Mouse (Mus musculus): Measurements from ENCODE around the gene Gar1. TPM values are rescaled to one million over a fixed set of nuclear protein-coding genes. Genes with fewer than 3 reads are reported as not detected.
A peak's percentile ranks its signal among the peaks of the same experiment; 100 is the strongest.

Gar1 gene
- total RNA-seq (2021): 10 to 100 TPM; 38.8 to 48.7 TPM
- long read RNA-seq, experiment 1, transcript Gar1-201 (7 exons, 1,271 nt): major isoform, 17 of 24 reads
- long read RNA-seq, experiment 1, partial matches to known transcripts: 3 of 24 reads
- long read RNA-seq, experiment 1, other reads (novel, unspliced or antisense): 4 of 24 reads
- long read RNA-seq, experiment 2, transcript Gar1-201 (7 exons, 1,271 nt): major isoform, 6 of 22 reads
- long read RNA-seq, experiment 2, partial matches to known transcripts: 5 of 22 reads
- long read RNA-seq, experiment 2, other reads (novel, unspliced or antisense): 11 of 22 reads

DNA sequence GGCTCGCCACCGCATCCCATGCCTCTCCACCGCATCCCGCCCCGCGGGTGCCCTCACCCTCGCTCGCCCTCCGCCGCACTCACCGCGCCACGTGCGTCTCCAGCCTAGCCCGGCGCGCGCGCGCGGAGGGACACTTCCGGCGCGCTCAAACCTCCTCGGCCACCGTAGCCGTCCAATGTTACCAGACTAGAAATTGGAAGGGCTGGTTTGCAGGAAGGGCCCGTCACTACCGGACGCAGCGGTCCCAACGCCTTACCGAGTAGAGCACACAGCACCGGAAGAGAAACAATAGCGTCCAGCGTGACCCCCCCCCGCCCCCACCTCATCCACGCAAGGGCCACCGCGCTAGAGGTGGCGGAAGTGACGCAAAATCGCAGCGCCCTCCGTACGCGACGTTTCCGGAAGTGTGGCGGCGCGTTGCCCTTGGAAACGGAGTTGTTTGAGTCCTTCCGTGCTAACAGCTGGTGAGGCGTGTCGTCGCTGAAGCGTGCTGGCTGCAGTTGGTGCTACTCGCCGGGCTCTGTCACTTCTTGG lies at the start of gene Gar1:
Gar1 (minus strand) TSS at position 362 of the 534 bp plus-strand sequence.
- peak; percentile 85 to 97 for DNase-seq (ENCODE audit: low spot score in 2 of 2)

DNA sequence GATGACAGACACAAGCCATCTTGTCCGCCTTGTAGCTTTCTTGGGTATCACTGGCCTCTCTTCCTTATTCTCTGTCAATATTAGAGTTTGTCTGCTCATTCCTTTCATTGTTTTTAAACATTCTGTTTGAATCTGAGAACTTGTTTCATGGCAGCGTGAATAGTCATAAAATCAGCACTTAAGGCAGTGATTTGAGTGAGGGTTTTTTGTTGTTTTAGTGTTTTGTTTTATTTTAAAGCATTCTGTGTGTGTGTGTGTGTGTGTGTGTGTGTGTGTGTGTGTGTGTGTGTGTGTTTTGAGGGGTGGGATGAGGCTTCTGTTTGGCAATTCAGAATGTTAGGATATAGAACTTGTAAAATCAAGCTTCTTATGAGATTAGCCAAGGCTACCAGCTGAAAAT lies 48.7 kb upstream of the Gar1 start:
- no peak for DNase-seq (ENCODE audit: low spot score in 2 of 2)

DNA sequence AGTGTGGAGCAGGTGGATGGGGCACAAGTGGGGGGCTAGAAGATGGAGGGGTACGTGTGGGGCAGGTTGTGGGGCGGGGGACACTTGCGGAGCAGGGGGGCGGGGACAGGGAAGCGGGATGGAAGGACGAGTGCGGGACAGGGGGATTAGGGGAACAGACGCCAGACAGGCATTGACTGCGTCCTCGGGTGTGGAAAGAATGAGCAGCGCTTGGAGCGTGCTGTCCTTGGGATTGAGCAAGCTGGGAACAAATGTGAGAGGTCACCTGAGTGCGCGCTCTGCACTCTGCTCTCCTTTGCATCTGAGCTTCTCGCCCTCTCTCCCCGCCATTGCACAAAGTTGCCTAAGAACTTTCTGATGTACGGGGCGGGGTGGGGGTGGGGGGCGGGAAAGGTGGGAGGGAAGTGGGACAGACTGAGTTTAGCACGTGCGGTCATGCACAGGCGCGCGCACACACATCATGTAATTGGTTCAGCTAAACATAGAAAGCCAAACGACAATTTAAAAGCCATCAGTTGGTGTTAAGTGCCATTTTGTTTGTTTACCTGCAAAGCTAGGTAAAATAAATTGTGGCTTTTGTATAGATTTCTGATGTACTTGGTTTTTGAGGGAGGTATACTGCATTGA lies 48.0 kb upstream of the Gar1 start:
- DNase-seq (ENCODE audit: low spot score in 2 of 2): peak in 1 of 2 experiments; percentile 11

DNA sequence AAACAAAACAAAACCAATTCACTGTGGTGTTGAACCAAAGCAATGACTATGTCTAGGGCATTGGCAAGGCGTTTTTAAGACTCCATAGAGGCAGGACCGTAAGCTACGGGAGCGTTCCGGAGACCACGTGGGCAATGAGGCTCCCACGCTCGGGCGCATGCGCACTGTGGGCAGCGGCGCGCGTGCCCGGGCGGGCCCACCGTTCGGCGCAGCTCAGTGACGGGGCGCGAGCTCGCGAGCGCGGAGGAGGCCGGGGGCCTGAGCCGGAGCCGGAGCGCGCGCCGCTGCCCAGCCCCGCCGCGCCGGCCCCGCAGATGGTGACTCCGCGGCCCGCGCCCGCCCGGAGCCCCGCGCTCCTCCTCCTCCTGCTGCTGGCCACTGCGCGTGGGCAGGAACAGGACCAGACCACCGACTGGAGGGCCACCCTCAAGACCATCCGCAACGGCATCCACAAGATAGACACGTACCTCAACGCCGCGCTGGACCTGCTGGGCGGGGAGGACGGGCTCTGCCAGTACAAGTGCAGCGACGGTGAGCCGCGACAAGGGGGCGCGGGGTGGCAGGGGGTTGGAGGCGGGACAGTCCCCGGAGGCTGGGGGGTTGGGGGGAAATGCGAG lies 47.3 kb upstream of the Gar1 start, which contains the start of gene Pla2g12a:
Pla2g12a (plus strand) TSS at position 202 of the 617 bp plus-strand sequence.
- DNase-seq (ENCODE audit: low spot score in 2 of 2): peak; percentile 90

DNA sequence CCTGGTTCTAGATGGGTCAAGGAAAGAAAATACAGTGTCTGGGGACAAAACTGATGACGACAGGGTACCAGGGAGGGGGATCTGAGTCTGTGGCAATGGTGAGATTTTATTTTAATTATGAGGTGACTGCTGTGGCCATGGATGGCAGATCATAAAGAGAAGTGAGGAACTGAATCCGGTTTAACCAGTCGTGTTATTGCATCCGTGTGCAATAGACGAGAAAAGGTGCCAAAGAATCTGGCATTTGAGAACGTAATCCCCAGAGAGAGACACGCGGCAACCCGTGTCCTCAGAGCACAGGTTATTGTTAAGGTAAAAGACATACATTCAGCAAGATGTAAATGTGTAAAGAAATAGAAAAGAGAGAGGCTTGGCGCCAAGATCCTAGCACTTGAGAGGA lies 46.1 kb upstream of the Gar1 start:
- DNase-seq (ENCODE audit: low spot score in 2 of 2): no peak

DNA sequence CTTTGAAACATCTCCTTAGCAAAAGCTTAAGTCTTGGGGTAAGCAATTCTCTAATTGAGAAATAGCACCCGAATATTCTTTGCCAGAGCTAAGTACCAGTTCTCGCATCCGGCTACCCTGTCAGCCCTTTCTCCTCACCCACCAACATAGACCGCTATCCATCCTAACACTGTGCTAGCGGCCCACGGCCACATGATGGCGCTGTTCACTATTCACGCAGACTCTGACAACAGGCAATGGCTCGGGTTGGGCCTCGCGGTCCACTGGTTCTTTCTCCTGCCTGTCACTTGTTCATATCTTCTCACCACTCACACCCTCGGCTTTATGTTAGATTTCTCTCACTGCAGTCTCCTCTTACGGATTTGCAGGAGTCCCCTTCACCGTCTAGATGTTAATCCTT lies 32.5 kb upstream of the Gar1 start:
- DNase-seq (ENCODE audit: low spot score in 2 of 2): peak; percentile 27 to 29

DNA sequence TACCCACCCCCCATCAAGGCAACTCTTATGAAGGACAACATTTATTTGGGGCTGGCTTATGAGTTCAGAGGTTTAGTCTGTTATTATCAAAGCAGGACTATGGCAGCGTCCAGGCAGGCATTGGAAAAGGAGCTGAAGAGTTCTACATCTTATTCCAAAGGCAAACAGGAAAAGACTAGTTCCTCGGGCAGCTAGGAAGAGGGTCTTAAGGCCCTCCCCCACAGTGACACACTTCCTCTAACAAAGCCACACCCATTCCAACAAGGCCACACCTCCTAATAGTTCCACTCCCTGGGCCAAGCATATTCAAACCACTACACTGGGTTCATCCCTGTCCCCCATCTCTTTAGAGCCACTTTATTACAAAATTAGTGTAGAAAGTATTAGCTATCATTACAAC lies 31.4 kb upstream of the Gar1 start:
- no peak for DNase-seq (ENCODE audit: low spot score in 2 of 2)

DNA sequence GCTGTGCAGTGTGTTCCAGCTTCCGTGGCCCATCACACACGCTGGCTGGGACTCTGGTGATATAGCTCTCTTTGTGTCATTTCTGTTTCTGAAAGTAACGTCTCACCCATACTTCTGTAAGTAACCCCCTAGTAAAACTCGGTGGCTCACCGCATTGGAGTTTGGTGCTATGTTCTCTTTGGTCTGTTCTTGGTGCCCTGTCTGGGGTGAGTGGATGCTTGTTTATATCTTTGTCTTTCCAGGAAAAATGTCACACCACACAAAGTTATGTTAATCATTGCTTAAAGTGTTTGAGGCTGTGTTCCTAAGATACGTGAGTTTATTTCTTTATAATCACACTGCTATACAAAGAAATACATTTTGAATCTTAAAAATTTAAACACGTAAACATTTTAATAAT lies 15.7 kb upstream of the Gar1 start:
- DNase-seq (ENCODE audit: low spot score in 2 of 2): no peak

DNA sequence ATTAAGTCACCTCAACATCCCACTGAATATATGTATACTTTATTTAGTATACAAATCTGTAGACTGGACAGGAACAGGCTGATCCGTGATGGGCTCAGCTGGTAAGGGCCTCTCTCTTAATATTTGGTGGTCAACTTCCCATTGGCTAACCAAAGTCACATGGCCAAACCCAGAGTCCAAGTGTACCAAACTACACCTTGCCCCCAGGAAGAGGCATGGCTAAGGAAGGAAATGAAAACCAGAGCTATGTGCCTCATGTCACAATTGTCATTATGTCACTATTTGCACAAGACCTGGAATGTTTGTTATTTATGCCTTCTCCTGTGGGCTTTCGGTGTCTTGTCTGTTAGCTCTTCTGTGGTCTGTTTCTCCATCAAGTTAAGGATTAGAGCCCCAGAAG lies 14.7 kb upstream of the Gar1 start:
- no peak for DNase-seq (ENCODE audit: low spot score in 2 of 2)

DNA sequence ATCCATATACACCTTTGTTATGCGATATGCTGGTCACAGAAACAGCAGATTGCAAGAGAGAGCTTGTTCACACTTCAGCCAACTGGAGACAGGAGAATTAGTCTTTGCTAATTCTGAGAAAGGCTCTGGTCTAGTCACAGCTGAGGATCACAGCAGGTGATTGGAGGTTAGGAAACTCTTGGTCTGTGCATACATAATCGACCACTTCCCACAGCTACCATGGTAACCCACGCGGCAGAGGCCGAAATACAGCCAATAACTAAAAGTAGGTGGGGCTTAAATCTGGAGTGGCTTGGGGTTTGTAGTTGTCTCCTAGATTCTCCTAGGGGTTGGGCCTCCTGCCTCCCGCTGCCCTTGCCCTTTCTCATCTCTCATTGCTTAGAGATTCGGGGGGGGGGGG lies 6.8 kb upstream of the Gar1 start:
- DNase-seq (ENCODE audit: low spot score in 2 of 2): no peak

DNA sequence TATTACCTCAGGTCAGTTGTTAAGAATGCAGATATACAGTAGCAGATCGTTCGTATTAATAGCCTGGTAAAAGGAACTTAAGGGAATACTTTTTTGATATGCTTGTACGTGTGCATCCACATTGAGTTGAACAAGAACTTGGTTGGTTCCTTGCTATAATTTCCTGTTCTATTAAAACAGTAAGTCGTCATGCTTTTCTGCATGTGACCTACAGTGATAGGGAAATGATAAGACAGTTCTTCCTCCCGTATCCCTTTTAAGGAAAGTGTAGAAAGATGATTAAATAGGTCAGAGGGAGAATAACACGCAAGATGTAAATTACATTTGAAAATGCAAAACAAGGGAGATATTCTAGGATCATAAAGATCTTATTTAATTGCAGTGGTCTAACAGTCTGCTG lies 5.8 kb upstream of the Gar1 start:
- DNase-seq (ENCODE audit: low spot score in 2 of 2): no peak

DNA sequence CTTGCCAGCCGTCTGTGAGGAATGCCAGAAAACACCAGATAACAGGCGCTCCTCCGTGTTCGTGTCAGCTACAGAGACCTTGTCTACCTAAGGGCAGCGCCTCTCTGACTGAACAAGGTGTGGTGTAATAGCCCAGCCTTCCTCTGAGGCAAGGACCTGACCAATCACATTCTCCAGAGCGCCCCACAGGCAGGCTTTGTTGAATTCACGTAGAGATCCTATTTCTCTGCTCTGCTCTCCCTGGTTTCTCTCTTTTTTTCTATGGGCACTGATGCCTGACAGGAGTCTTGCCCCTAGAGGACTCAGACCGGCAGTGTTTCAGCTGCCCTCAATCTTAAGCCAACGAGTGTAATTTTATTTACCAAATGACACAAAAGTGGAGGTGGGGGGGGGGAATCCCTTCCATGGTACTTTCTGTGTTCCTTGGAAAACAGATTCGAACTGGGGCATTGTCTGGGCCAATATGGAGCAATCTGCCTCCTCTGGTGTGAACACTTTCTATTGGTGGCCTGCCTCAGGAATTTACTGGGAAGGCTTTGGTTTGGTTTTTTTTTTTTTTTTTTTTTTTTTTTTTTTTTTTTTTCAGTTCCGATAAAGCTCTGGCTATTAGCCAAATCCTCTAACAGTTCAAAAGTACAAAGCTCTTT lies 5.0 kb upstream of the Gar1 start:
- DNase-seq (ENCODE audit: low spot score in 2 of 2): no peak

DNA sequence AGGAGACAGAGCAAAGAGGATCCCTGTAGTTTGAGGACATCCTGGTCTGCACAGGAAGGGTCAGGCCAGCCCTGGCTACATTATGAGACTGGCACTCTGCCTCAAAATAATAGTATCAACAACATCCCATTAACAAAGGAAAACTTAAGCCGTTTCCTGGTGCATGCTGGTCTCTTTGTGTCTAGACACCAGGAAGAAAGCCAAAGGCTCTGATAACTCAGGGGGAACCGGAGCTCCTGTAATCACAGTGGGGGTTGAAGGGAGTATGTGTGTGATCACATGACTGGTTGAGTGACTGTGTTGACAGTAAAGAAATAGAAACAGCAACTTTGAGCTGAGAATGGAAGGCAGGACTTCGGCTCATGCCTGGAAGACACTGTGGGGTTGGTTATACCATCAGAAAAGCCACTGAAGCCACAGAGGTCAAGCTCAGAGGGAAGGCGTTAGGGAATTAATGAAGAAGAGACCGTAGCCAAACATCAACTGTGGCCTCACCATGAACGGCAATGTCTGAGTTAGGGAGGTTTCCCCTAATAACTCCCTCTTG lies 4.3 kb upstream of the Gar1 start, which contains the start of gene Cfi:
Cfi (plus strand) TSS at position 497 of the 547 bp plus-strand sequence.
- DNase-seq (ENCODE audit: low spot score in 2 of 2): no peak

DNA sequence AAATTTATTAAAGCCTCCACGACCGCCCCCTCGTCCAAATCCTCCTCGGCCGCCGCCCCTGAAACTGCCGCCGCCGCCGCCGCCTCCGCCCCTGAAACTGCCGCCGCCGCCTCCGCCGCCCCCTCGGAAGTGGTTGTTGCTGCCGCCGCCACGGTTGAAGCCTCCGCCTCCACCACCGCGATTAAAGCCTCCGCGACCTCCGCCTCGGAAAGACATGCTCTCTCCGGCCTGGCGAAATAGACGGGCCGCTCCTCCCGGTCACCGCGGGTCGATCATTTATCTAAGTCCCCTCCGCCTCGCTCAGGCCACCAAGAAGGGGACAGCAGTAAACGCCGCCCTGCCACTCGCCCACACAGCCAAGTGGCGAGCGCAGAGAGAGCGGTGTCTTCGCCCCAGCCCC lies 570 bp downstream of the Gar1 start:
- DNase-seq (ENCODE audit: low spot score in 2 of 2): peak; percentile 34 to 52

DNA sequence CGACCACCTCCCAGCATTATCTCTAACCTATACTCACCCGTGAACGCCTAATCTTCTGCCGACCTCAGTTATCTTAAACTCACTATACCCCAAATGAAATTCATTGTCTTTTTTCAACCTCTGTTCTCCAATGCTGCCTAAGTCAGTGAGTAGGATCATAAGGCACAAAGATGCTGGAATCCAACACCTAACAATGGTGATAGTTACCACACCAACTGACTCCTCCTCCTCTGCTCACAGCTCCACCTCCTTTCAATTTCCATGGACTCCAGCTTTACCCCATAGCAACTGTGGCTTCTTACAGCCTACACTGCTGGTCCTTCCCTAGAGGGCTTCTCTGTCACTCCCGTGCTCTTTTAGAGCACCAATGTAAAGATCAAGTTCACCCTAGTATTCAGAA lies 3.5 kb downstream of the Gar1 start:
- no peak for DNase-seq (ENCODE audit: low spot score in 2 of 2)

DNA sequence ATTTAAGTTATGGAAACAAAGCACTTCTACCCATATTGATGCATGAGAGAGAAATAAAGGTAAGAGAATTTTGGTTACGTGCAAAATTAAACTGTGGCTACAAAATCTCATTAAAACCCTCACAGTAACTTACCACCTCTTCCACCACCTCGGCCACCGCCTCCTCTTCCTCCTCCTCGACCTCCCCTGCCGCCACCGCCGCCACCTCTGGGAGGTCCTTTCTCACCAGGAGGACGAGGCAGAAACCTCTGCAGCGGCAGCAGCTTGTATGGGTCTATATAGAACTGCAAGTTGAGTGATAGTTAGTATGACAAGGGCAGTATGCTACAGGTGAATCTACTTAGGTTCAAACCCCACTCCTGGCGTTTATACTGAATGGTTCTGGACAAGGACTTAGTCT lies 4.5 kb downstream of the Gar1 start:
- DNase-seq (ENCODE audit: low spot score in 2 of 2): no peak

DNA sequence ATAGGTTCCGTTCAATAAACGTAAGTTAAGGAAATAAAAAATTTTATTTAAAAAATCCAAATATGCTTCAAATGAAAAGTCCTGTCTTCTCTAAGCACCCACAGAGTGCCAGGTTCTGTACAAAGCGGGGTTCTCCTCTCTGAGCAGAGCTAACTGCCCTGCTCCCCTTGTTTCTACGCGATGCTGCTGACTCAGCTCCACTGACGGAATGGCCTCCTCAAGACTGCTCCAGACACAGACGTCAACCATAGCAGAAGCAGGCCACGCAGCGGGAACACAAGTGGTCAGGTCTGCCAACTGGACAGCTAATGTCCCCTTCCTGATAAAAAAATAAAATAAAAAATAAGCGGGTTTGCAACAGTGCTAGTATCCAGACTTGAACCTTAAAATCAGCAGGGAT lies 6.3 kb downstream of the Gar1 start:
- DNase-seq (ENCODE audit: low spot score in 2 of 2): no peak

DNA sequence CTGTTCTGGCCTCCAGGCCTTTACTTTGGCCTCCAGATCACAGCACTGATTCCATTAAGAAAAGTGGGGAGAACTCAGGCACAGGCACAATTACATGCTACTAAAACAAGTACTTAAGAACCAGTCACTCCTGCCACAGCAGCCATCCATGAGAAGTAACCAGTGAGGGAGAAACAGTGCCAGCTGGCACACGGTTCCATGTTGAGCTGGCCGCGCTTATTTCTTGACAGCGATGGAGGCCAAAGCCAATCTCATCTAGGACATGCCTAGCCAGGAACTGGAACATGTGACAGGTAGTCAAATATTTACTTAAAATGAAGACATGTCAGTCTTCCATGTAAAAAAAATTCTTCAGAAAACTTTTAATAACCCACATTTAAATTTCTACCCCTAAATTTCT lies 7.0 kb downstream of the Gar1 start:
- no peak for DNase-seq (ENCODE audit: low spot score in 2 of 2)

DNA sequence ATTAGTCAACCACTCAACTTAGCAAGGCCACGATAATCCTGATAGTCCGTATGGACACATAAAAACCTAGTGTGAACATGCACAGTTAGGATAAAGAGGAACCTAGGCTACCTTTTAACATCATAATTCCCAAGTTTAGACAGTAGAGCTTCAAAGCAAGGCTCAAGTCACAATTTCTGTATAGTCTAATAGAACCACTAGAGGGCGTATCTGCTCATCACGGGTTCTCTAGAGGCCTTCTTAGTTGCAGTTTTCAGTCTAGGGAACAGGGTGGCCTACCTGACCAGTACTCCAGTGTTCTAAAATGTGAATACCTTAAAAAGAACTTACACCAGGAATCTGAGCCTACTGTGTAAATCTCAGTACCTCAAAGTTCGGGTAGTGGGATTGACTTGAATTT lies 7.9 kb downstream of the Gar1 start:
- no peak for DNase-seq (ENCODE audit: low spot score in 2 of 2)

DNA sequence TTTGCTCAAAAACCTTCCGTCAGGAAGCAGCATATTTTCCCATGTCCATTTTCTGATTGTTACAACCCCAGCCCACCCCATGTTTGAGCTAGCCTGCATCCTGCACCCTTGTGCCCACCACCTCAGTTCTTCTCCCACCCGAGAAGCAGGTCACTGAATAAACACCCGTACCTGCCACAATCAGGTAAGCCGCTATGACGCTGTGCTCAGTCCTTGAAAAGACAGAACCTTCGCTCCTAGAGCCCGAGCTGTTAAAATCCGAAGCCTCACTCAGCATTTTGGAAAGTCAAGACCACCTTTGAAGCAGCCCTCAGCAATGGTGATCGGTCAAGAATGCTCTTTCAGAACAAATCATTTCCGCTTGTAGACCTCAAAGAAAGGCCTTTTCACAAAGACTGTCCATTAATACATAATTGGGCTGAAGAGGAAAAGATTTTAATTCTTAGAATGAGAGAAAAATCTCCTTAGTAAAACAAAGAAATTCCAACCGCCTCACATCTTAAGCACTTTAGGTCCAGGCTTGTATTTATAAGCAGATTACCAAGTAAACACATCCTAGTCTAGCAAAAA lies 8.9 kb downstream of the Gar1 start, which contains the start of gene Rrh:
Rrh (minus strand) TSS at position 382 of the 570 bp plus-strand sequence.
- no peak for DNase-seq (ENCODE audit: low spot score in 2 of 2)

DNA sequence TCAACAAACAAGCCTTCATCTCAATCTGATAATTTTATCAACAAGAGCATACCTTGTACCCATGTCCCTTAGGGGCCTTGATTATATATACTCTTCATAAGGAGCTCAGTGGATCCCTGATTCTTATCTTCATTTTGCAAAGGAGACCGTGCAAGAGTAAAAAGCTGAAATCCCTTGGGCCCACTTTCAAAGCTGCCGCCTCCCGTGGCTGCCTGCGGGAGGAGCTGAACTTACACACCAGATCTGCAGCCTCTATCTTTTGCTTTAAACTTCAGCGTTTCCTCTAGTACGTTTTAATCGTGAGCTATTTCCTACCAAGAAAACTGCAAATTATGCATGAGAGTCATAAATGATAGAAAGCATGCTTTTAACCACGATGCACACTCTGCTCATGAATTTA lies 9.5 kb downstream of the Gar1 start:
- DNase-seq (ENCODE audit: low spot score in 2 of 2): no peak

Data from gastrocnemius, postnatal 4 days (tissue).